Mouse (Mus musculus) liver, embryonic 12.5 days (tissue): ENCODE data around the gene Gm28372. TPM values are rescaled to one million over a fixed set of nuclear protein-coding genes. Genes with fewer than 3 reads are reported as not detected.
"Not testable (repeated sequence)": the region's sequence is repeated elsewhere in the genome, so short reads cannot be mapped to it uniquely, and the experiment has no call there.

Experiments
- ATAC-seq: fragments of 200-750 bp; cut with Nextera tagmentation; 2 replicates; pipeline ENCODE4 v1.8.0; 2017; ENCODE audit warnings: moderate number of reproducible peaks, mild to moderate bottlenecking, moderate library complexity
- H3K27ac ChIP-seq: fragments of 300-500 bp; sonication (generic); 2 replicates; pipeline ENCODE4 v1.5.1; 2016; ENCODE audit warnings: mild to moderate bottlenecking
- H3K27me3 ChIP-seq: fragments of 300-500 bp; sonication (generic); replicated peaks from 2 replicates; pipeline ENCODE4 v1.6.1; 2016; ENCODE audit warnings: mild to moderate bottlenecking, moderate library complexity
- H3K36me3 ChIP-seq: fragments of 300-500 bp; sonication (generic); 2 replicates; pipeline ENCODE4 v1.6.1; 2016; ENCODE audit warnings: mild to moderate bottlenecking, moderate library complexity
- H3K4me1 ChIP-seq: fragments of 300-500 bp; sonication (generic); 2 replicates; pipeline ENCODE4 v1.6.1; 2016
- H3K4me2 ChIP-seq: fragments of 300-500 bp; sonication (generic); 2 replicates; pipeline ENCODE4 v1.6.1; 2016; ENCODE audit warnings: mild to moderate bottlenecking, moderate library complexity
- H3K4me3 ChIP-seq: fragments of 300-500 bp; sonication (generic); 2 replicates; pipeline ENCODE4 v1.5.1; 2016; ENCODE audit warnings: mild to moderate bottlenecking, moderate library complexity
- H3K9ac ChIP-seq: fragments of 300-500 bp; sonication (generic); 2 replicates; pipeline ENCODE4 v1.6.1; 2016; ENCODE audit warnings: mild to moderate bottlenecking, moderate library complexity
- H3K9me3 ChIP-seq: fragments of 300-500 bp; sonication (generic); replicated peaks from 2 replicates; pipeline ENCODE4 v1.6.1; 2016; ENCODE audit warnings: mild to moderate bottlenecking, moderate library complexity
- WGBS: fragments of 180-500 bp; shearing (Covaris S2); methylation state at CpG from one replicate; pipeline ENCODE4 v1.1.7; 2016; ENCODE audit not compliant: insufficient replicate concordance; 5-methylcytosine and 5-hydroxymethylcytosine counted together
- polyA plus RNA-seq: library from polyadenylated mRNA; unstranded; fragments of >200 nt; fragmentation: Nextera tagmentation; extraction: Ambion mirVana; gene quantifications from 2 replicates; pipeline ENCODE4 v1.2.1, GENCODE M21; 2016

Gm28372 gene
- not detected in 2 replicates for polyA plus RNA-seq

DNA sequence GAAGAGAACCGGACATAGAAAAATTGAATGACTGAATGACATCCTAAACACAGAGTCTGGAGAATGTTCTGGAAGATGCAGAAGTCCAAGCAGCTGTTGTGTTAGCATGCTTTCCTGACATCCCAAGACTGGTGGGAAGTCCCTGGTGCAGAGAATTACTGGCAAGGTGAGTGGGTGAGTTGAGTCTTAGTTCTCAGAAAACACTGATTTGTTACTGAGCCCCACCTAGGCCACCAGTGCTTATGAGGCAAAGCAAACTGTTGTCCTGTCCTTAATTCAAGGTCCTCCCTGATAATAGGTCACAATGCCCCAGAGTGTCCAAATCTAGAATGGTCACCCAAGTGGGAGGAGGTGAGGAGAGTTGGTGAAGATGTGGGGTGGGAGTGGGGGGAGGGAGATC is at the start of gene Gm28372, which contains the start of gene 1700020A23Rik:
Gene Gm28372, plus strand, starts transcription at position 301 of the 400 bp plus-strand sequence.
Gene 1700020A23Rik, plus strand, starts transcription at position 321 of the 400 bp plus-strand sequence.
- no peak within 1 kb of the TSS for H3K4me2 ChIP-seq
- WGBS = 58% methylated on average over 1 of the region's 1 CpGs
- no peak for ATAC-seq
- no peaks in the 10 kb centered on the region for H3K9me3 ChIP-seq
- H3K27me3 ChIP-seq = peaks cover 20% of the 10 kb centered on the region; the same call in 1 of the 2 replicates
- H3K9ac ChIP-seq = no peak within 1 kb of the TSS
- no peak within 1 kb of the TSS for H3K27ac ChIP-seq
- no peak within 1 kb of the TSS for H3K4me3 ChIP-seq
- H3K4me1 ChIP-seq = no peaks in the 10 kb centered on the region
- H3K36me3 ChIP-seq = no peaks in the 10 kb centered on the region

DNA sequence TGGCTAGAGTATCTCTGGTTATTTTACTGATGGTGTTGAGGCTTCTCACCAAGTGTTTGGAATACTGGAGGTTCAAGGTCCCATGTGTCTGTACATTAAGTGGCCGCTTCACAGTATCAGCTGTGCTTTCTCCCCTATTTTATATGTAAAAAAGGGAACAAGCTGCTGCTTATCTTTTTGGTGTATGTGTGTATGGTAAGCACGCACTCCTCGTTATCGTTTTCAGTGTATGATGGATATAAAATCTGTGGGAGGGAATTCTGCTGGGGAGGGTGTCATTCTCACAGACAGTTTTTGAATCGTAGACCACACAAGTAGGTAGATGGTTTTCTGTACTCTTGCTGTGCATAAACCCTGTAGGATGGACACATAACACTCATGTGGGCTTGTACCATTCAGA is 47.5 kb upstream of the Gm28372 start:
- 66% methylated on average over 5 of the region's 5 CpGs for WGBS
- ATAC-seq = no peak
- no peak overlapping the region for H3K4me3 ChIP-seq
- H3K9me3 ChIP-seq = no peaks in the 10 kb centered on the region
- no peak overlapping the region for H3K27ac ChIP-seq
- peaks cover 58% of the 10 kb centered on the region for H3K27me3 ChIP-seq
- no peak overlapping the region for H3K4me2 ChIP-seq
- no peaks in the 10 kb centered on the region for H3K36me3 ChIP-seq
- H3K9ac ChIP-seq = no peak overlapping the region
- H3K4me1 ChIP-seq = no peaks in the 10 kb centered on the region

GRCm38 (mm10) chr2:130358852-130359251 is 46.2 kb upstream of the Gm28372 start:
- Histone ChIP-seq H3K27ac (no peak overlapping the region), H3K27me3 (peaks cover 71% of the 10 kb centered on the region), H3K9me3 (no peaks in the 10 kb centered on the region), H3K4me3 (no peak overlapping the region), H3K4me1 (no peaks in the 10 kb centered on the region), H3K9ac (no peak overlapping the region), H3K4me2 (no peak overlapping the region), H3K36me3 (no peaks in the 10 kb centered on the region)
- WGBS = 12% methylated on average over 5 of the region's 5 CpGs
- ATAC-seq = no peak

- Histone ChIP-seq H3K4me1 (peaks cover 8% of the 10 kb centered on the region; the same call in 1 of the 2 replicates), H3K9me3 (no peaks in the 10 kb centered on the region), H3K27me3 (peaks cover 96% of the 10 kb centered on the region), H3K27ac (no peak overlapping the region), H3K36me3 (no peaks in the 10 kb centered on the region), H3K4me3 (no peak overlapping the region), H3K4me2 (no peak overlapping the region), H3K9ac (no peak overlapping the region)
- no peak for ATAC-seq
- 4% methylated on average over 14 of the region's 14 CpGs for WGBS
Measured at GRCm38 (mm10) chr2:130362511-130363026, 42.5 kb upstream of the Gm28372 start.

DNA sequence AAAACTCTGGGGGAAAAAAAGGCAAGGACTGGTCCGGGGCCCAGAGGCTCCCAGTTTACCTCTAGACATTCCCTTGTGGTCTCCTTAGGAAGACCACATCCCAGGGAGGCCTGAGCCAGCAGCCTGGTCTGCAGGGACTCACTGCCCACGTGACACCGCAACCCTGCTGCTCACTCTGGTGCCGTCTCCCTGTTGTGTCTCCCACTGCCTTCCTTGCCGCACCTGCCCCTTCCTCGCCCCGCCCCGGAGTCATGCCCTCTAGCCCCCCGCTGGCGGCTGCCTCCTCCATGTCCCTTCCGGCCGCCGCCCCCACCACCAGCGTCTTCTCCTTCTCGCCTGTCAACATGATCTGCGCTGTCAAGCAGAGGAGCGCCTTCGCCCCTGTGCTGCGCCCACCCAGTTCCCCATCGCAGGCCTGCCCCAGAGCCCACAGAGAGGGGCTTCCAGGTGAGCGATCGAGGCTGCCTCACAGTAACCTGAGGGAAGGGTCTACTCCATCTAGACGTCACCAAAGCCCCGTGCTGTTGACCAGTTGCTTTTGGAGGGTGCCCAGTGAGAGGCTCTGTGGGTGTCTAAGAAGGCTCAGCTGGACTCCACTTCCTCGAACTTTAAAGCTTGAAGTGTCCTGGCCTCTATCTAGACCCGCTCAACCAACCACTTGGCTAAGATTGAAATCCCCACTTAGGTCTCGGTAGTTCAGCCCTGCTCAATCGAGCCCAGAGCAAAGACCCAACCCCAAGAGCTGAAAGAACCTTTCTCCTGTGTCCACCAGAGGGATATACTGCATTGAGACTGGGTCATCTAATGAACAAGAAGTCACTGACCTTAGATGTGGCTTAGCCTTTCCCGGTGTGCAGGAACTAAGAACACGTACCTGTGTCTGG is 39.6 kb upstream of the Gm28372 start:
- H3K9me3 ChIP-seq = no peaks in the 10 kb centered on the region
- ATAC-seq = peak; percentile 30; the same call in 1 of the 2 replicates
- H3K9ac ChIP-seq = 0 out of 2 replicates have a peak overlapping the region, but pooled peaks have one; percentile 37
- H3K4me3 ChIP-seq = peak overlapping the region; percentile 36
- H3K4me1 ChIP-seq = peaks cover 8% of the 10 kb centered on the region; the same call in 1 of the 2 replicates
- no peaks in the 10 kb centered on the region for H3K36me3 ChIP-seq
- no peak overlapping the region for H3K27ac ChIP-seq
- peaks cover 71% of the 10 kb centered on the region for H3K27me3 ChIP-seq
- peak overlapping the region; percentile 60 for H3K4me2 ChIP-seq
- WGBS = 5% methylated on average over 30 of the region's 30 CpGs

DNA sequence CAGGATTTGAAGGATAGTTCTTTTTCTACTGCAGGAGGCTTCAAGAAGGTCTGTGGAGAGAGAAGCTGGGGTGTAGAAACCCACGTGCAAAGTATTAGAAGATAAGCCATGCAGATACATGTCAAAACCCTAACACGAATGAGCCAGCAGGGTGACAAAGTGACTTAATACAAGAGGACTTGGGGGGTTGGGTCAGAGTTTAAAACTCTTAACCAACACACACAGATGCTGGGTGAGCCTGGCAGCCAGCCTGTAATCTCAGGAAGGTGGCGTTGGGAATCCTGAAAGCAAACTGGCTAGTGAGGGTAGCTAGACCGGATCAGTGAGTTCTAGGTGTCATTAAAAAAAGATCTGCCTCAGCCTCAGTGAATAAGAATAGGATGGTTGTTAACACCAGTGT is 37.7 kb upstream of the Gm28372 start:
- H3K4me1 ChIP-seq = peaks cover 23% of the 10 kb centered on the region
- no peak overlapping the region for H3K9ac ChIP-seq
- peaks cover 52% of the 10 kb centered on the region for H3K27me3 ChIP-seq
- H3K4me3 ChIP-seq = no peak overlapping the region
- no peaks in the 10 kb centered on the region for H3K9me3 ChIP-seq
- no peak overlapping the region for H3K27ac ChIP-seq
- no peaks in the 10 kb centered on the region for H3K36me3 ChIP-seq
- H3K4me2 ChIP-seq = no peak overlapping the region
- ATAC-seq = no peak
- WGBS = 49% methylated on average over 4 of the region's 4 CpGs

DNA sequence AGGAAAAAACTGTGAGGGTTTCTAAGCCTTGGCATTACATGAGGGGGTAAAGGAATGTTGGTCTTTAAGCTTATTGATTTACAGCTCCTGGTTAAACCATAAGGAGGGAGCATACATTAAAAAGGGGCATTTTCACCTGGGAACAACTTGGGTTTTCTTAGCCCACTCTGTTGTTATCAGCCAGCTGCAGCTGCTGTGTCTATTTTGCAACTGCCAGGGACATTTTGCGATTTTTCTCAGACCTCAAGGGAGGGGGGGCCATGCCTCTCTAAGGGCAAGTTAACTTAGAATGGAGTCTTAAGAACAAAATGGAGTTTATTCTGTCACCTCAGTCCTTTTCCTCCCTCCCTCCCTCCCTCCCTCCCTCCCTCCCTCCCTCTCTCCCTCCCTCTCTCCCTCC is 32.0 kb upstream of the Gm28372 start:
- not testable (repeated sequence) for H3K4me3 ChIP-seq, H3K9ac ChIP-seq, H3K9me3 ChIP-seq, H3K36me3 ChIP-seq, H3K27ac ChIP-seq
- 4% methylated on average over 1 of the region's 1 CpGs for WGBS
- Histone ChIP-seq H3K27me3 (peaks cover 22% of the 10 kb centered on the region), H3K4me2 (peak overlapping the region; percentile 12; the same call in 1 of the 2 replicates), H3K4me1 (peaks cover 29% of the 10 kb centered on the region)
- peak; percentile 49; the same call in 1 of the 2 replicates for ATAC-seq

DNA sequence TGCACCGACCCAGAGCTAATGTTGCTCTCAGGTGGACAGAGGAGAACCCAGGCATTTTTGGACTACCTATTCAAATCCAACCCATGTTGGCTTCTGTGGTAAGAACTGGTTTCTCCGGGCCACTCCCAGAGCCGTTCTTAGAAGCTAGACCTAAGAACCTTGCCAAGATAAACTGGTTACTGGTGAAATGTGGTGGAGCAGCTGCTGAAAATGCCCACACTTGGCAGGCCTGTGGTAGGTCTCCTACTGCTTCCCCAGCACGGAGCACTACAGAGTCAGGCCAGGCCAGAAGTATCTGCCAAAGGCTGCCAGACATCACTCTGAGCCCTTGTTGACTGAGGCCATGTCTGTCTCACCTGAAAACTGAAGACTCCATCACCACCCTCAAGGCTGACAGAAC is 30.1 kb upstream of the Gm28372 start:
- Histone ChIP-seq H3K4me1 (peaks cover 29% of the 10 kb centered on the region), H3K9ac (no peak overlapping the region), H3K27ac (no peak overlapping the region), H3K27me3 (peaks cover 19% of the 10 kb centered on the region), H3K4me2 (no peak overlapping the region), H3K36me3 (no peaks in the 10 kb centered on the region), H3K9me3 (no peaks in the 10 kb centered on the region), H3K4me3 (no peak overlapping the region)
- ATAC-seq = no peak
- 63% methylated on average over 4 of the region's 4 CpGs for WGBS

DNA sequence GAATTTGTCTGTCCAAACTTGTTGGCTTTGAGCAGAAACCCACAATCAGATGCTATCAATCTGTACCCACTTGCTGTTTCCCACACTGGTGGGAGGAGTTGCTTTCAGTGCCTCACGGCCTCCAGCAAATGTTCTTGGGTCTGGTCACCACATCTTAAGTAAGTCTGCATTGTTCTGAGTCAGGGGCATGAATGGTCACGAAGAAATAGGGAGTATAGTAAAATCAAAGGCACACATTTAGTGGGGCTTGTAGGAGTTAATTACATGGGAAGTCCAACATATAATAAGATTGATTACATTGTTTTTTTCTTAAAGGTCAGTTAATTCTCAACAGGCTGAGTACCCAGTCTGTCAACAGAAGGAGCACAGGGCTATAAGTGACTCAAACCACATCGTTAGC is 21.8 kb upstream of the Gm28372 start:
- Histone ChIP-seq H3K36me3 (no peaks in the 10 kb centered on the region), H3K9ac (no peak overlapping the region), H3K27ac (no peak overlapping the region), H3K27me3 (peaks cover 18% of the 10 kb centered on the region), H3K4me3 (no peak overlapping the region), H3K9me3 (no peaks in the 10 kb centered on the region), H3K4me2 (no peak overlapping the region), H3K4me1 (no peaks in the 10 kb centered on the region)
- WGBS = 51% methylated on average over 3 of the region's 3 CpGs
- no peak for ATAC-seq

DNA sequence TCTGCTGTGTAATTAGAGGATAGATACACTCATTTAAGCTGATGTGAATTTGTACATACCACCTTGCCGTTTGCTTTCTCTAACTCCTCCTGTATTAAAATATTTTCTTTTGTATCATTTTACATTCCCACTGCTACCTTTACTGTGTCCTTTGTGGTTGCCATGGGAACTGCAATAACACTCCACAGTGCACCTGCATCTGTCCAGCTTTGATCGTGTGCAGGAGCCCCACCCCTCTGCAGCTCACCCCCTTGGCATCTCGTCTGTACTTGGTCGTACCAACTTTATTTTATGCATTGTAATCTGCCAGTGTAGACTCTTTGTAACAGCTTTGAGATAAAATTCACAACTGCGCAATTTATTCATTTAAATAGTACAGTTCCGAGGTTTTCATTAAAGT is 21.1 kb upstream of the Gm28372 start:
- no peaks in the 10 kb centered on the region for H3K4me1 ChIP-seq
- no peaks in the 10 kb centered on the region for H3K36me3 ChIP-seq
- H3K4me3 ChIP-seq = no peak overlapping the region
- 68% methylated on average over 6 of the region's 6 CpGs for WGBS
- H3K27me3 ChIP-seq = peaks cover 18% of the 10 kb centered on the region
- no peak for ATAC-seq
- H3K27ac ChIP-seq = no peak overlapping the region
- no peak overlapping the region for H3K4me2 ChIP-seq
- no peaks in the 10 kb centered on the region for H3K9me3 ChIP-seq
- no peak overlapping the region for H3K9ac ChIP-seq

DNA sequence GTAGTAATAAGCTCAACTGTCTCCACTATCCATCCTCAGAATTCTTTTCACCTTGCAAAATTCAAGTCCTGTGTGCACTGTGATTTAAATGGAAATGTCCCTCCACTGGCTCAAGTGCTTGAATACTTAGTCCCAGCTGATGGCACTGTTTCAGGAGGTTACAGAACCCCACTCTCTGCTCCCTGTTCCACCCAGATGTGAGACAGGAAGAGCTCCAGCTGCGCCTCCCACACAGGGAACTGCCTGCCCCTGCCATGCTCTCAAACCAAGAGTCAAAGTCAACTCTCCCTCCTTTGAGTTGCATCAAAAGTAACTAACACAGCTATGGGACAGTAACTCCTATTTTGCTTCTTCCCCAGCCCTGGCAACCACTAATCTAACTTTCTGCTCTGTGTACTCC is 18.8 kb upstream of the Gm28372 start:
- Histone ChIP-seq H3K27ac (no peak overlapping the region), H3K9ac (no peak overlapping the region), H3K4me2 (no peak overlapping the region), H3K27me3 (peaks cover 20% of the 10 kb centered on the region), H3K36me3 (no peaks in the 10 kb centered on the region), H3K4me3 (no peak overlapping the region), H3K4me1 (no peaks in the 10 kb centered on the region), H3K9me3 (no peaks in the 10 kb centered on the region)
- ATAC-seq = no peak
- 48% methylated on average over 1 of the region's 1 CpGs for WGBS

DNA sequence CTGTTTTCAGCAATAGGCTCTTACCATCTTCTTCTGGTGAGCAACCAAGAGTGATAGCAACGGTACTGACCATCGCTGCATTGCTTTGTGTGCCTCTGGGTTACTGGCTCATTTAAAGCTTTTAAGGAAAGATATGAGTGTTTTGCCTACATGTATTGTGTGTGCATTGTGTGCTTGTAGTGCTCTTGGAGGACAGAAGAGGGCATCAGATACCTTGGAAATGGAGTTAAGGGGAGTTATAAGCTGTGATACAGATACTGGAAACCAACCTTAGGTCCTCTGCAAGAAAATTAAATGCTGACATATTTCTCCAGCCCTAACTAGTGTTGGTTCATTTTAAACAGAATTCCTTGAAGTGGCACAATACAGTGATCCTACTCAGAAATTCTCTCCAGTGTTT is 16.2 kb upstream of the Gm28372 start:
- Histone ChIP-seq H3K27ac (no peak overlapping the region), H3K4me1 (no peaks in the 10 kb centered on the region), H3K27me3 (peaks cover 16% of the 10 kb centered on the region), H3K4me3 (no peak overlapping the region), H3K9ac (no peak overlapping the region), H3K9me3 (no peaks in the 10 kb centered on the region), H3K36me3 (no peaks in the 10 kb centered on the region), H3K4me2 (no peak overlapping the region)
- no peak for ATAC-seq
- 69% methylated on average over 2 of the region's 2 CpGs for WGBS
